Mouse (Mus musculus): ENCODE measurements around the gene Rbm28. TPM values are rescaled to one million over a fixed set of nuclear protein-coding genes. Genes with fewer than 3 reads are reported as not detected.

Gene Rbm28
- total RNA-seq (2021): 10 to 100 TPM; 21.0 to 22.5 TPM

DNA sequence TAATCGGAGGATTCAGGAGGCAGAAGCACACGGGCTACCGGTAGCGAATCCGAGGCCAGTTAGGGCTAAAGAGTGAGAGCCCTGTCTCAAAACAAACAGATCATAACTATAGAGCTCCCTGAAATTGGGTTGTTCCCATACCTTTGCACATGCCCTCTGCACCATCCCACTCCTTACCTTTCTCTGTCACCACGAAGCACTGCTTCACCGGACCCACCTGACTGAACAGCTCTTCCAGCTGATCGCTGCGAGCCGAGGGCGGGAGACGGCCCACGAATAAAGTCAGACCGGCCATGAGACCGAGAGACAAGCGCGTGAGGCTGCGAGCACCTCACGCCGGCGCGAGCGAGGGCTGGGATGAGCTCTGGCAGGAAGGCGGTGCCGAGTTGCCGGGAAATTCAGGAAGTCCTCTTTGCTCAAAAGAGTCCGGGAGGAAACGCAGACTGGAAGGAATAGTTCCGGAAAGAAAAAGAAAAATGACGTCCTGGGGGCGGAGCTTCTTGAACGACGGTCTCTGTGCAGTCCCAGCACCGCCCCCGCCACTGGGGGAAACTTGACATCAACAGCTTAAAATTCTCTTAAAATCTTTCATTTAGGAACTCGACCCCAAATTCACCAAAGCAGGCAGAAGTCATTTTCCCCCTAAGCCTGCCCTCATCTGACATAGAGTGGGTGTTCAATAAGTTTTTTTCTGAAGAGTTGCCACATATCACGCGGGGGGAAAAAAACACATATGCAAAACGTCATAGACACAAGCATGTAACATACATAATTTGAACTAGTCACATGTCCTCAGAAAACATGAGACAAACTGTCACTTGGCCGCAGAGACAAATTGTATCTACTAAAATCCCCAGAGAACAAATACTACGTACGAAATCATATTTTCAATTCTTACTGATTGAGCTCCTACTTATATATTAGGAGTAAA is at the start of gene Rbm28:
Rbm28 (minus strand) TSS at position 693 of the 931 bp plus-strand sequence.
- DNase-seq: peak; percentile 93 to 95
- intact Hi-C loops (cut with DNase I): loop anchor here (2.0 kb wide), 1 partner anchor 76 kb away; no protein-coding TSS in a partner anchor

GRCm38 (mm10) chr6:29214245-29214644 is 49.4 kb upstream of the Rbm28 start:
- intact Hi-C loops (cut with DNase I): no loop called here
- DNase-seq: peak; percentile 55 to 60

- intact Hi-C loops (cut with DNase I): no loop called here
- no peak for DNase-seq
Observed at GRCm38 (mm10) chr6:29213436-29213835, 48.6 kb upstream of the Rbm28 start.

GRCm38 (mm10) chr6:29211806-29212492 is 47.1 kb upstream of the Rbm28 start:
- DNase-seq: peak; percentile 81 to 85
- intact Hi-C loops (cut with DNase I): no loop called here

DNA sequence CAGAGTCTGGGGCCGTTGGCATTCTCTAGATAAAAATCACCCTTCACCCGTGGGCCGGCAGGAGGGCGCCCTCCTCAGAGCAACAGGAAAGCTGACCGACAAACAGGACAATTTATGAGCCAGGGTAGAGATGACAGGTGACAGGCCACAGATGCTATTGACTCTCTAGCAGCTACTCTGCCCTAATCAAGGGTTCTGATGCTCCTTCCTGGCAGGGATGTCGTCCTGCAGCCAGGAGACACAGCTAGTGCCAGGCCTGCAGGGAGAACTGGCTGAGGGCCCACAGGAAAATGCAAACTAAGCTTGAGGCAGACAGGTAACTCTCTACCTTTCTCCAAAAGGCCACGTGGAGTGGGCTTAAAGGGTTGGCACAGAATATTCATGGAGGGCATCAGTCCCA is 46.3 kb upstream of the Rbm28 start:
- DNase-seq: no peak
- intact Hi-C loops (cut with DNase I): no loop called here

DNA sequence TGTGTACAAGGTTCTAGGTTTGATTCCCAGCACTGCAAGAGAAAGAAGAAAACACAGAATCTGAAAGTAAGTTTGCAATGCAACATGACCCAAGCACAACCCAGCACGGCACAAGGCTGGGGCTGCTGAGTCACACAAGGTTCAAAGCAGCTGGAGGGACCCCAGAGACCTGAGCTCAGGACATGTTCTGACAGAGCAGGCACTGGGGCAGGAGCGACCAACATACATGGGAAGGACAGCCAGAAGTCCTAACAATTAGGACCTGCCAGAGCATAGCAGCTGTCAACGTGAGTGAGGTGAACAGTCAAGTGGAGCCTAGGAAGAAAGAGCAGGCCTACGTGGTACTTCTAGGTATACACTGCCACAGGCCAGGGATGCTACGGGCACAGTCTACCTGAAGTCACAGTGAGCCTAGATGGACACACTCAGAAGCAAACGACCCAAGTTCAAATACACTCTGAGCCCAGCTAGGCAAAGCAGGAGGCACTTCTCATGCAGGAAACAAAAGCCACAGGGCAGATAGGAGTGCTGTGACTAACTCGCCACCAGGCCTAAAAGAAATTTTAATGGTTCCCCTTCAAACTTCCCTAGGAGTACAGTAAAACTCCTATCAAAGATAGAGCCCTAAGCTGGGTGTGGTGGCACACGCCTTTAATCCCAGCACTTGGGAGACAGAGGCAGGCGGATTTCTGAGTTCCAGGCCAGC is 45.6 kb upstream of the Rbm28 start:
- DNase-seq: no peak
- intact Hi-C loops (cut with DNase I): no loop called here

- intact Hi-C loops (cut with DNase I): no loop called here
- no peak for DNase-seq
Observed at GRCm38 (mm10) chr6:29208178-29208577, 43.4 kb upstream of the Rbm28 start.

- intact Hi-C loops (cut with DNase I): no loop called here
- no peak for DNase-seq
Observed at GRCm38 (mm10) chr6:29207017-29207416, 42.2 kb upstream of the Rbm28 start.

- intact Hi-C loops (cut with DNase I): no loop called here
- no peak for DNase-seq
Observed at GRCm38 (mm10) chr6:29206006-29206405, 41.2 kb upstream of the Rbm28 start.

GRCm38 (mm10) chr6:29204932-29205614 is 40.3 kb upstream of the Rbm28 start:
- intact Hi-C loops (cut with DNase I): loop anchor here (1.0 kb wide), 2 partner anchors 35 to 74 kb away; partner anchors contain the start of gene Fam71f2
- DNase-seq: peak; percentile 68 to 83

- intact Hi-C loops (cut with DNase I): no loop called here
- no peak for DNase-seq
Observed at GRCm38 (mm10) chr6:29203861-29204585, 39.2 kb upstream of the Rbm28 start.

GRCm38 (mm10) chr6:29203096-29203495 is 38.3 kb upstream of the Rbm28 start:
- no peak for DNase-seq

GRCm38 (mm10) chr6:29201988-29202387 is 37.2 kb upstream of the Rbm28 start:
- no peak for DNase-seq
- intact Hi-C loops (cut with DNase I): no loop called here

More at GRCm38 (mm10) chr6:29203096-29203495, 38.3 kb upstream of the Rbm28 start:
- intact Hi-C loops (cut with DNase I): no loop called here

DNA sequence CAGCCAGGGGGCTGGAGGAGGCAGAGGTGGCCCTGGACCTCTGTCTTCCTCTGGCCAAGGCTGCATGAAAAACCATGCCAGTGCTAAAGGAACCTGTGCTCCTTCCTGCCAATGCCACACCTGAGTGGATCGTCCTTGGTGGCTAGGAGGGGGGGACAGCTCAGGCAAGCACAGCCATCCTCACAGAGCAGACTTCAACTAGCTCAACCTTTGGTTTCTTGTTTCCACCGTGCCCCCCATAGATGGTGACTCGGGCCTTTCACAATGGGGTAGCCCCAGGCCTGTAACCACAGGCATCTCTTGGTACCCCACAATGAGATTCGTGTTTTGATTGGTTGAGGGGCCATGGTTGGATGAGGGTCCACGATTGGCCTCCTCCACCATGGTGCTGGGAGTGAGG is 36.5 kb upstream of the Rbm28 start:
- DNase-seq: no peak
- intact Hi-C loops (cut with DNase I): no loop called here

GRCm38 (mm10) chr6:29200496-29200895 is 35.7 kb upstream of the Rbm28 start:
- intact Hi-C loops (cut with DNase I): no loop called here
- peak in 1 of 2 experiments; percentile 3 for DNase-seq

- intact Hi-C loops (cut with DNase I): no loop called here
- DNase-seq: peak in 1 of 2 experiments; percentile 6
Observed at GRCm38 (mm10) chr6:29199223-29199855, 34.5 kb upstream of the Rbm28 start.

DNA sequence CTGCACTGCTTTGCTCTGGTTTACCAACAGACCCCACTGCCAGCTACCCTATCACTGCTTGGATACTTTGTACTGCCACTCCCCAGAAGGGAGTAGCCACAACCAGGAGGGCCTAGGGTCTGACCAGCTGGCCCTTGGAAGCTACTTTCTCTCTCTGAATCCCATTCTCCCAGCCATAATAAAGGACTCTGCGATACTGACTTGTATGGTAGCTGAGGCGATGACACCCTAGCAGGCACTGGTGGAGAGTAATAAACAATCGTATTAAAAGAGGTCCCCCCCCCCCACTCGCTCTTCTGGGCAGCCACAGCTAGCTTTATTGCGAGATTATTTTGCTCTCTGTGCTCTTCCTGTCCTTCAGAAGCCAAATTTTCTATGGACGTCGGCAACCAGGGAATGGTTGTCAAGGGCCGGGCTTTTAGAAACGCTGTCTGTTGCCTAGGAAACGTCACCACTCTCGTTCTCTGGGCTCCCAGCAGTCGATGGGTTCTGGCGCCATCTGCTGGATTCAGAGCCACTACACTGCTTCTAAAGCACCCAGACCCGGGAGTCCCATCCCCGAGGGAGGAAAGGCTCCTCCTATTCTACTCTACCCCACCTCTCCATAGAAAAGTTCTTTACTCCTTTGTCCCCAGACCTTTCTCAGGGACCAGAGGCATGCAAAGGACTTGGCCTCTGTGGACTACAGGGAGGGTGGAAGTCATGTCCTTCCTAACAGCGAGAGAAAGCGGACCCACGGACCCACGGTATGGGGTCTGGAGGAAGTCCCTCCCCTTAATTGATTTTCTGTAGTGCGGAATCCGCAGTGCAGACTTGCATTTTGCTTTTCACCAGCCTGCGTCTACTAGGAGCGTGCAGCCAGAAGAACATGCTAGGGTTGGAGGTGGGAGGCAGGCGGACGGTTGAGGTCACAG is 33.8 kb upstream of the Rbm28 start:
- intact Hi-C loops (cut with DNase I): loop anchor here (1.0 kb wide), 2 partner anchors 27 to 32 kb away; no protein-coding TSS in a partner anchor
- peak; percentile 93 to 97 for DNase-seq

All from heart, postnatal 10 days (tissue).